Mouse (Mus musculus) olfactory bulb, adult 2 months (tissue): ENCODE measurements around the gene Smc3.

Source experiments
- CTCF ChIP-seq: fragments of 200-500 bp; IDR thresholded peaks from 2 replicates; pipeline ENCODE4 v1.5.1; 2012; ENCODE audit warnings: low read depth, mild to moderate bottlenecking, low read length, moderate library complexity; ENCODE audit not compliant: insufficient read depth
- POLR2A ChIP-seq: fragments of 200-500 bp; IDR thresholded peaks from 2 replicates; pipeline ENCODE4 v1.6.1; 2012; ENCODE audit warnings: mild to moderate bottlenecking, low read depth, low read length, moderate library complexity; ENCODE audit not compliant: insufficient read depth

DNA sequence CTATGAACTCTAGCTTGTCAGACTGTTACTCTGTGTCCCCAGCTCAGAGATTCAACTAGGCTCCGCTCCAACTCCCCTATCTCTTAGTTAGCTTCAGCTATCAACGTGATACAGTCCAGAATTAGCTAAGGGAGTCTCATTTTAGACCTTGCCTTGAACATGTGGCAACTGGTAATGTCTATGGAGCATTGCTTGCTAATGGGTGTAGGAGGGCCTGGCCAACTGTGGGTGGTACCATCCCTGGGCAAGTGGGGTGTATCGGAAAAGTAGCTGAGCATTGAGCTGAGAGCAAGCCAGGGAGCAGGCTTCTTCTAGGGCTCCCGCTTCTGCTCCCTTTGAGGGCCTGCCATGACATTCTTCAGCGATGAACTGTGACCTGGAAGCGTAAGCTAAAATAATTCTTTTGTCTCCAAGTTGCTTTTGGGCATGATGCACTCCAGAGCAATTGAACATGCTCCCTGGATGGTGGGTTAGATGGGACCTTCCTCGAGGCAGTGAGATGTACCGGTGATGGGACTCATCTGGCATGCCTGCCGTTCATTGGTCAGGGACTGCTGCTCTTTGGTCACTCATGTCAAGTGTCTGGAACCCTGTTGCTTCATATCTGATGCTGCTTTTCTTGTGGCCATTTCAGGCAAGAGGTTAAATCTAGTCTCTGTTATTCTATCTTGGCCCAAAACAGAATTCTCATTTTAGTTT, 60.7 kb downstream of the Smc3 start:
- TF ChIP-seq POLR2A (no peak), CTCF (no peak)
